Mouse (Mus musculus) forebrain, embryonic 16.5 days (tissue): ENCODE measurements at regions not wholly inside any gene's neighbourhood (a gene's known extent, or its start where the extent isn't known, plus 50 kb on each side); places are given as distances from the start of the nearest gene placed in this dataset.

Experiments used
- ATAC-seq: fragments of 200-750 bp; cut with Nextera tagmentation; 2 replicates; pipeline ENCODE4 v1.8.0; 2017; ENCODE audit warnings: mild to moderate bottlenecking, moderate library complexity
- H3K27ac ChIP-seq: fragments of 300-500 bp; sonication (generic); 2 replicates; pipeline ENCODE4 v1.5.1; 2014; ENCODE audit warnings: low read length, control low read depth
- H3K27me3 ChIP-seq: fragments of 300-500 bp; sonication (generic); replicated peaks from 2 replicates; pipeline ENCODE4 v1.6.1; 2014; ENCODE audit warnings: low read length; ENCODE audit not compliant: control insufficient read depth, insufficient read depth
- H3K36me3 ChIP-seq: fragments of 300-500 bp; sonication (generic); 2 replicates; pipeline ENCODE4 v1.6.1; 2014; ENCODE audit not compliant: control insufficient read depth, insufficient read depth
- H3K4me1 ChIP-seq: fragments of 300-500 bp; sonication (generic); replicated peaks from 2 replicates; pipeline ENCODE4 v1.6.1; 2014; ENCODE audit warnings: low read length; ENCODE audit not compliant: control insufficient read depth, insufficient read depth
- H3K4me2 ChIP-seq: fragments of 300-500 bp; sonication (generic); 2 replicates; pipeline ENCODE4 v1.6.1; 2014; ENCODE audit warnings: mild to moderate bottlenecking, low read length, control low read depth
- H3K4me3 ChIP-seq: fragments of 300-500 bp; sonication (generic); replicated peaks from 2 replicates; pipeline ENCODE4 v1.5.1; 2014; ENCODE audit warnings: mild to moderate bottlenecking, low read length, control low read depth
- H3K9ac ChIP-seq: fragments of 300-500 bp; sonication (generic); replicated peaks from 2 replicates; pipeline ENCODE4 v1.6.1; 2014; ENCODE audit warnings: low read depth, low read length, control low read depth
- H3K9me3 ChIP-seq: fragments of 300-500 bp; sonication (generic); 2 replicates; pipeline ENCODE4 v1.6.1; 2016; ENCODE audit warnings: low read length; ENCODE audit not compliant: control insufficient read depth
- WGBS: fragments of 180-500 bp; shearing (Covaris S2); extraction: QIAGEN DNeasy Blood & Tissue Kit; methylation state at CpG from one replicate; pipeline ENCODE4 v1.1.7; 2014; 5-methylcytosine and 5-hydroxymethylcytosine counted together

GRCm38 (mm10) chr16:85680351-85680750 lies 122.6 kb downstream of the Adamts1 start:
- H3K4me2 ChIP-seq, result no peak overlapping the region
- H3K4me1 ChIP-seq, result peaks cover 3% of the 10 kb centered on the region; the same call in 1 of the 2 replicates
- no peak for ATAC-seq
- H3K27ac ChIP-seq, result no peak overlapping the region
- H3K4me3 ChIP-seq, result no peak overlapping the region
- no peaks in the 10 kb centered on the region for H3K9me3 ChIP-seq
- WGBS, result 39% methylated on average over 6 of the region's 6 CpGs
- H3K9ac ChIP-seq, result no peak overlapping the region
- no peaks in the 10 kb centered on the region for H3K36me3 ChIP-seq
- no peaks in the 10 kb centered on the region for H3K27me3 ChIP-seq

- Histone ChIP-seq H3K27me3 (no peaks in the 10 kb centered on the region), H3K27ac (no peak overlapping the region), H3K4me3 (no peak overlapping the region), H3K4me2 (no peak overlapping the region), H3K9me3 (no peaks in the 10 kb centered on the region), H3K9ac (no peak overlapping the region), H3K36me3 (no peaks in the 10 kb centered on the region), H3K4me1 (peaks cover 3% of the 10 kb centered on the region; the same call in 1 of the 2 replicates)
- WGBS, result 19% methylated on average over 1 of the region's 1 CpGs
- no peak for ATAC-seq
Observed at GRCm38 (mm10) chr16:85678781-85679180, 124.1 kb downstream of the Adamts1 start.

GRCm38 (mm10) chr16:85678228-85678627 lies 124.7 kb downstream of the Adamts1 start:
- Histone ChIP-seq H3K4me1 (peaks cover 3% of the 10 kb centered on the region; the same call in 1 of the 2 replicates), H3K4me2 (no peak overlapping the region)
- peak; percentile 50; the same call in 1 of the 2 replicates for ATAC-seq

GRCm38 (mm10) chr16:85677027-85677426 lies 123.8 kb upstream of the Cyyr1 start:
- 41% methylated on average over 9 of the region's 9 CpGs for WGBS
- H3K4me3 ChIP-seq, result no peak overlapping the region
- no peaks in the 10 kb centered on the region for H3K27me3 ChIP-seq
- H3K36me3 ChIP-seq, result no peaks in the 10 kb centered on the region
- H3K4me2 ChIP-seq, result no peak overlapping the region
- H3K9me3 ChIP-seq, result no peaks in the 10 kb centered on the region
- ATAC-seq, result peak; percentile 64; the same call in 1 of the 2 replicates
- no peak overlapping the region for H3K9ac ChIP-seq
- H3K4me1 ChIP-seq, result peaks cover 3% of the 10 kb centered on the region; the same call in 1 of the 2 replicates
- no peak overlapping the region for H3K27ac ChIP-seq

More at GRCm38 (mm10) chr16:85678228-85678627, 124.7 kb downstream of the Adamts1 start:
- Histone ChIP-seq H3K27ac (no peak overlapping the region), H3K4me3 (no peak overlapping the region), H3K36me3 (no peaks in the 10 kb centered on the region), H3K27me3 (no peaks in the 10 kb centered on the region), H3K9me3 (no peaks in the 10 kb centered on the region), H3K9ac (no peak overlapping the region)

- 88% methylated on average over 5 of the region's 5 CpGs for WGBS
- Histone ChIP-seq H3K9ac (no peak overlapping the region), H3K4me2 (no peak overlapping the region), H3K27me3 (no peaks in the 10 kb centered on the region), H3K36me3 (no peaks in the 10 kb centered on the region), H3K4me3 (no peak overlapping the region), H3K4me1 (no peaks in the 10 kb centered on the region), H3K27ac (no peak overlapping the region), H3K9me3 (no peaks in the 10 kb centered on the region)
- no peak for ATAC-seq
Observed at GRCm38 (mm10) chr16:85668767-85669166, 115.6 kb upstream of the Cyyr1 start.

GRCm38 (mm10) chr16:85667790-85668189 lies 114.6 kb upstream of the Cyyr1 start:
- Histone ChIP-seq H3K9me3 (no peaks in the 10 kb centered on the region), H3K4me3 (no peak overlapping the region), H3K4me2 (no peak overlapping the region), H3K27me3 (no peaks in the 10 kb centered on the region), H3K36me3 (no peaks in the 10 kb centered on the region), H3K27ac (no peak overlapping the region), H3K4me1 (no peaks in the 10 kb centered on the region), H3K9ac (no peak overlapping the region)
- WGBS, result 86% methylated on average over 1 of the region's 1 CpGs
- ATAC-seq, result no peak

- Histone ChIP-seq H3K27me3 (no peaks in the 10 kb centered on the region), H3K4me2 (no peak overlapping the region), H3K27ac (no peak overlapping the region), H3K9ac (no peak overlapping the region), H3K4me3 (no peak overlapping the region), H3K36me3 (no peaks in the 10 kb centered on the region), H3K9me3 (no peaks in the 10 kb centered on the region), H3K4me1 (no peaks in the 10 kb centered on the region)
- no peak for ATAC-seq
- 93% methylated on average over 1 of the region's 1 CpGs for WGBS
Observed at GRCm38 (mm10) chr16:85649516-85649915, 96.3 kb upstream of the Cyyr1 start.

GRCm38 (mm10) chr16:85640992-85641391 lies 87.8 kb upstream of the Cyyr1 start:
- H3K4me1 ChIP-seq, result no peaks in the 10 kb centered on the region
- H3K27ac ChIP-seq, result no peak overlapping the region
- 91% methylated on average over 4 of the region's 4 CpGs for WGBS
- no peak overlapping the region for H3K4me3 ChIP-seq
- H3K36me3 ChIP-seq, result no peaks in the 10 kb centered on the region
- H3K27me3 ChIP-seq, result no peaks in the 10 kb centered on the region
- H3K9me3 ChIP-seq, result no peaks in the 10 kb centered on the region
- H3K4me2 ChIP-seq, result no peak overlapping the region
- H3K9ac ChIP-seq, result no peak overlapping the region
- ATAC-seq, result no peak

- WGBS, result 73% methylated on average over 1 of the region's 1 CpGs
- no peak overlapping the region for H3K9ac ChIP-seq
- H3K4me3 ChIP-seq, result no peak overlapping the region
- H3K27me3 ChIP-seq, result no peaks in the 10 kb centered on the region
- H3K9me3 ChIP-seq, result no peaks in the 10 kb centered on the region
- no peak overlapping the region for H3K4me2 ChIP-seq
- H3K4me1 ChIP-seq, result no peaks in the 10 kb centered on the region
- no peak overlapping the region for H3K27ac ChIP-seq
- no peak for ATAC-seq
- no peaks in the 10 kb centered on the region for H3K36me3 ChIP-seq
Observed at GRCm38 (mm10) chr16:85637079-85637478, 83.9 kb upstream of the Cyyr1 start.

- H3K4me2 ChIP-seq, result no peak overlapping the region
- WGBS, result 91% methylated on average over 3 of the region's 3 CpGs
Observed at GRCm38 (mm10) chr16:85629738-85630137, 76.5 kb upstream of the Cyyr1 start.

More at GRCm38 (mm10) chr16:85629738-85630137, 76.5 kb upstream of the Cyyr1 start:
- Histone ChIP-seq H3K27ac (no peak overlapping the region), H3K4me3 (no peak overlapping the region), H3K9ac (no peak overlapping the region), H3K27me3 (no peaks in the 10 kb centered on the region), H3K36me3 (no peaks in the 10 kb centered on the region), H3K9me3 (no peaks in the 10 kb centered on the region), H3K4me1 (no peaks in the 10 kb centered on the region)
- ATAC-seq, result no peak
